Mouse (Mus musculus) MN1 (cell line): ENCODE results near the gene Fgfr2.
A peak's percentile ranks its signal among the peaks of the same experiment; 100 is the strongest.

Experiments
- DNase-seq: peaks from one replicate; pipeline ENCODE4 v3.0.0-alpha.2; 2016; ENCODE audit warnings: low spot score

The Fgfr2 gene

DNA sequence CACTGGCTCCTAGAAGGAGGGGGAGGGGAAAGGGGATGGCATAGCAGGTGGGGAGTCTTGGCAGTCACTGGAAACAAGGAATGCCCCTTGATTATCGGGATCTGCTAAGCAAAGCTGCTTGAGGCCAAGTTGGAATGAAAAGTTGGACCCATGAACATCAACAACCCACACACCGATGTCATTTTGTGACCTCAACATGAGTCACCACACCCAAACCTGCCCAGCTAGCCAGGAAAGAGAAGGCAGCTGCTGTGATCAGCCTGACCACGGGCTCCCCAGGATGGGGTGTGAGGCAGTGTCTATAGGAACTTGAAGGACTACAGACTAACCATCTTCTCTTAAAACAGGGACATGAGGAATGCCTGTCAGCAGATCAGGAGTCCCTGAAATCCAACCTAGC is 37.7 kb downstream of the Fgfr2 start:
- no peak for DNase-seq

- DNase-seq = no peak
These were observed 39.1 kb downstream of the Fgfr2 start for GRCm38 (mm10) chr7:133083936-133084614.

DNA sequence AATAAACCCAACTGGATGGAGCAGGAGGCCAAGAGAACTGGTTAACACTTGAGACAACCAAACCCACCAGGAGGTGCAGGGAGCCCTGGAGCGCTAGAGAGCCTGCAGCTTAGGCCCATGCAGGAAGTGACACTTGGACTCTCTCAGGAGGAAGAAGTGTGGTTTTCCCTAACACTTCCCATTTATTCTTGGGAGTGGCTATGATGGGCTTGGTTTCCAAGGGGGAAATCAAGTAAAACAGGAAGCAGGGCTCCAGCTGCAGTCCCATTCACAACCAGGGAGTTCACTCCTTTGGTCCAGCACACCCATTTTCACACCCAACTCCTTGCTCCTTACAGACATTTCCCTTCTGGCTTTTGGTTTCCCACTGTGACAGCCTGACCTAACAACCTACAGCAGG is 44.2 kb downstream of the Fgfr2 start:
- DNase-seq = no peak

GRCm38 (mm10) chr7:133074462-133075133 is 48.6 kb downstream of the Fgfr2 start:
- no peak for DNase-seq

DNA sequence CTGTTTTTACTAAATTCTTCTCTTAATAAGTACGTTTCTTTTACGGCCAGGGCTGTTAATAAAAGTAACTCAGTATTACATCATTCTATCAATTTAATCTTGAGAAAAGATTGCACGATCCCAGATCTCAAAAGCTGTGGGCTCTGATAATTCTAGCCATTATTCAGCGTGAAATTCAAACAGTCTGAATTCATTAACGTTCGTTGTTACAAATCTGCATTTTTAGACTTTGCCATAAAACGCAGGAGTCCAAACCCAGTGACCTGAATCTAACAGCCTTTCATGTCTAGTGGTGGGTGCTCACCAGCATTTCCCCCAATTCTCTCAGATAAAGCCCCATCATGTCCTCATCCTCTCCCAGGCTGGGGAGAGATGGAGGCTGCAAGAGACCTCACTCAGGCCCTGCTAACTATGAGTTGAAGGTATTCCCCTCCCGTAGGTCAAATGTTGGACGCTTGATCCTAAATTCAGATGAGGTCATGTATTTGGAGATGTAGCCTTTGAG is 50.0 kb downstream of the Fgfr2 start:
- no peak for DNase-seq

GRCm38 (mm10) chr7:133072535-133072934 is 50.6 kb downstream of the Fgfr2 start:
- no peak for DNase-seq

- peak; percentile 37 for DNase-seq
These were observed 55.8 kb downstream of the Fgfr2 start for GRCm38 (mm10) chr7:133067321-133067841.

DNA sequence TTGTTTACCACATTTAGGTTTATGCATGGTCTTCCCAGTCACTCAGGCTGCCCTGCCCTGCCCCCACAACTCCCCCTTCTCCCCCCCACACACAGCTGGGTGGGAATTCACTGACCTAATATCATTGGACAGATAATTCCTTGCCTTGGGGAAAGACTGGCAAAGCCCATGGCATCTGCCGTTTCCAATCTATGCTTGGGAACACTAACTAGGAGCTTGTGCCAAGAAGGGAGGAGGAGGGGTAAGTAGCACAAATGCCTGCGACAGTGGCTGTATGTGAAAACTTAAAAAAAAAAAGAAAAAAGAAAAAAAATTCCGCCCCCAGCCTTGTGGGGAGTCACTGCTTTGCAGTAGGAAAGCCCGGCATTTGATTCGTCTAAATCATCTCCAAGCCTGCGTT is 56.4 kb downstream of the Fgfr2 start:
- peak; percentile 74 for DNase-seq

DNA sequence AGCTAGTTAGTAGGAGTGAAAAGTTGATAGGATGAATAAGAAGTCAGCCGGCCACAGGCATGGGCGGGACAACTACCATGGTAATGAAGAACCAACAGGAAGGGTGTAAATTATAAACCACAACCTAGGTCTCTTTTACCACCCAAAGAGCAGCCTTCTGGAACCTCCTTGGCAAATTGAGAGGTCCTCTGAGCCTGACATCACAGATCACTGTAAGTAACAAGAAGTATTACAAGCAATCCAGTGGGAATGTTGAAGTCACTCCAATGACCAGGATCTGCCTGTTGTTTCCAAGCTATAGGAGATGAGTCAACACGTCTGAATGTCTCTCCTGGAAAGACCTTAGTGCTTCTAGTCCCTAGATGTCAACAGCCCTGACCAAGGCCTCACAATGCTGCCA is 61.1 kb downstream of the Fgfr2 start:
- DNase-seq = no peak

DNA sequence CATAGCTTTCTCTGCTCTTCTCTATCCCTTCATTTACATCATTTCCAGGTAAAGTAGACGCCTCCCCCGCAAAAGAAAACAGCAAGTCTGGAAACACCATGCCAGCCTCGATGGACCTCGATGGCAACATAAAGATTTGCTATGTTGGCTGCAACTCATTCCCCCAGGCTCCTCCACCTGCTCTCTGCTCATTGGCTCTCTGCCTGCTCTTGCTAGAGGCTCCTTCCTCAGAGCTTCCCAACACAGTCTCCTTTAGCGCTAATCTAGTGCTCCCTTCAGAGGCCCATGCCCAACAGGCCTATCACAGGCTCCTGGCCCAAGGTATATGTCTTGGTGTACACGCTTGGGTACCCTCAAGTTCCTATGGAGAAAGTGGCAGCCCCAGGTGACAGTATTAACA is 63.0 kb downstream of the Fgfr2 start:
- no peak for DNase-seq

GRCm38 (mm10) chr7:133059517-133060104 is 63.5 kb downstream of the Fgfr2 start:
- DNase-seq = no peak

DNA sequence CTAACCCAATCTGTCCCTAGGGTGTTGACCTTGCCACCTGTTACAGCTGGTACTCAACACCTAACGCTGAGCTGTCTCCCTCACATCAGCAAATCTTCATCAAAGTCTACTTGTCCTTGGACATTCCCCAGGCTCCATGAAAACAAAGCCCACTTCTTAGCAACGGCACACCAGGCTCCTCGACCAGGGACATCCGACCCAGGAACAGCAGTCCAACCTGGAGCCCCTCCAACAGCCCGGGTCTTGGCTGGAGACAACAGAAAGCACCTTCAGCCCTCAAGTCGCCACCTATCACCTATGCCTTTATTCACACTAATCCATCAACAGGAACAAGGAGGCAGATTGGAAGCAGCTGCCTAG is 64.0 kb downstream of the Fgfr2 start:
- no peak for DNase-seq

DNA sequence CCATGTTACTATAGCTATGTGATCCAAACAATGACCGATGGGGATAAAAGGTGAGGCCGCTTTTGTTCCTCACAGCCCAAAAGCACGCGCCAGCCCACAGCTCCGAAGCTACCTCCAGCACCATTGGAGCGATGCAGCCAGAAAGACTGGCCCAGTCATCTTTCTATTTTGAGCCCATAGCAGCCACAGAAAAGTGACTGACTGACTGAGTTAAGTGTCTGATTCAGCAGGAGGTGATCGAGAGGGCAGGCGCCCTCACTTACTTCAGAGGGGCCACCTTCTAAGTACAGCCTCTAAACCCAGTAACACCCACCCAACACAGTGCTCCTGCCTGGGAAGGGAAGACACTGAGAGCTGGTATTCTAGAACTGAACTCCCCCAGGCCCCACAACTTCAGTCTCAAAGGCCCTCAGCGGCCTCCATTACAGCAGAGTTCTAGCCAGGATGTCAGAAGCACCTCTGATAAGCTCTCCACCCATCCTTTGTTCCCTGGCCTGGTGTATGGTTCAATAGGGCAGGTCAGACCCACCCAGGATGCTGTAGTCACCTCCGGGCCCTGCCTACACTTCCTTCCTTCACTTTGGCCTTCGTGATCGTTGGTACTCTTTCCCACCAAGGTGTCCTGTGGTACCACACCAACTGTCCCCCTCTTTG is 64.5 kb downstream of the Fgfr2 start:
- DNase-seq = no peak

DNA sequence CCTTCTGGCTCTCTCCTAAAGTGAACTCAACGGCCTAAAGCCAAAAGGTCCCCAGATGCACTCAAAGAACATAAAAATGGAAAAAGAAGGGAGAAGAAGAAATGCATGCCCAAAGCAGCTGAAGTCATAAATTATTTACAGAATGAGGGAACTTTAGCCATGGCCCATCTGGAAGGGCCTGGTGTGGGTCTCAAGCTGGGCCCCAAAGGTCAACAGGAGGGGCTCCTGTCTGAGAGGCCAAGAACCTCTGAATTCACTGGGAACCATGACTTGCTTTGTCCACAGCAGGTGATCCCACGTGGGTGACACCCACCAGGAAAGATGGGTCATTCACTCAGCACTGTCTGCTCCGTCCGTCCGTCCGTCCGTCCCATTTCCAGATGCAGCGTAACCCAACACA is 66.2 kb downstream of the Fgfr2 start:
- DNase-seq = no peak

DNA sequence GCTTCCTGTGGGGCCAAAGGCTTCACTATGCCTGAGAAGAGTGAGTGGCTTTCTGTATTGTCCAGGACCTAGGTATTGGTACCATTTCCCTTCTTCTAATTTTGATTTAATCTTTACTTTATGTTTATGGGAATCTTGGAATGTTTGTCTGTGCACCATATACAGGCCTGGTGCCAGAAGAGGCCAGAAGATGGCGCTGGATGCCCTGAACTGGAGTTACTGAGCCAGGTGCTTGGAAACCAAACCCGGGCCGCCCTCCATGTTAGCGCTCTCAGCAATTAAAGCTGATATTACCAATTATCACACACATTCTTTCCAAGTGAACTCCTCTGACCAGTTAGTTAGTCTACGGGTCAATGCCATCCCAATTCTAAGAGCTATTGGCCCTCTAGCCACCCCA is 68.7 kb downstream of the Fgfr2 start:
- no peak for DNase-seq

DNA sequence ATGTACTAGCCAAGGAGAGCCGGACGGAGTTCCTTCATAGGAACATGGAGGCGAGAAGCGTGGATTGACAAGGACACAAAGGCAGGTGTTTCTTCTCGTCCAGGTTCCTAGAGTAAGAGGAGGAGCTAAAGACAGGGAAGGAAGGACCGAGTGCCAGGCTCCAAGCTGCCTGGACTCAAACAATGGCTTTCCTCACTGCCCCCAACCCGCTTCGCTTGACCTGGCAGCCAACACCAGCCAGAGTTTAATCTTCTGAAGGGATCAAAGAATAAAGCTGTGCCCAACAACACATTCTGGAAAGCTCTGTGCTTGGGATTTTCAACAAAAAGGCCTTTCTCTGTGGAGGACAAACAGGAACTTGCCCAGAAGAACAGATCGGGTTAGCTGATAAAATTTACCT is 69.4 kb downstream of the Fgfr2 start:
- DNase-seq = no peak

DNA sequence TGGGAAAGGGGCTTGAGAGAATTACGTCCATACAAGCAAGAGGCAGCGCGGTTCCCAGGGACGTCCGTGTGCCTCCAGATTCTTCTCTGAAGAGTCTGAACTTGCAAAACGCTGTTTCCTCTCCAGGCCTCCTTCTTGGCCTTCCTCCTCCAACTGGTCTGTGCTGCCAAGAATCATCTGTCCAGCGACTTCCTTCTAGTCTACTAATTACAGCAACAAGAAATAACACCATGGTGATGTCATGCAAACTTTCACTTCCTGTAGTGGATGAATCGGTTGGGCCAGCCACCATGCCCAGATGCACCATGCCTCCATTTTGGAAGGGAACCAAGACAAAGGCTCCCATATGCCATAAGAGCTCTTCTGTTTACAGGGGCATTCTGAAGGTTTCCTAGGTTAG is 70.3 kb downstream of the Fgfr2 start:
- peak; percentile 11 for DNase-seq

GRCm38 (mm10) chr7:133050681-133051080 is 72.5 kb downstream of the Fgfr2 start:
- DNase-seq = no peak

- no peak for DNase-seq
These were observed 75.0 kb downstream of the Fgfr2 start for GRCm38 (mm10) chr7:133048085-133048630.

- DNase-seq = no peak
These were observed 75.9 kb downstream of the Fgfr2 start for GRCm38 (mm10) chr7:133047287-133047686.

GRCm38 (mm10) chr7:133044721-133045120 is 78.4 kb downstream of the Fgfr2 start:
- DNase-seq = no peak

DNA sequence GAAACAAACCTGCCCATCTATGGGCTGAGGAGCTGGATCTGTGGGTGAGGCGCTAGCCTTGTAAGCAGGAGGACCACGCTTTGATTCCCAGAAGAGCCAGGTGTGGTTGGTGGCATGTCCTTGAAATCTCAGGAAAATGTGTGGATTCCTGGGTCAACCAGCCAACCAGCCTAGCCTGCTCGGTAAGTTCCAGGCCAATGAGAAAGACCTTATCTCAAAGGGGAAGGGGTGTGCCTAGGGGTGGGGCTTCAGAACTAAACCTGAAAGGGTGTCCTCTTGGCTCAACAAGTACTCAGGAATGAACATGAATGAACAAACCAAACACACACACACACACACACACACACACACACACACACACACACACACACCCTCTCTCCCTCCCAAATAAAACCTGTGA is 81.4 kb downstream of the Fgfr2 start:
- no peak for DNase-seq
